Mouse (Mus musculus): Measurements from ENCODE around the gene Xirp1. TPM values are rescaled to one million over a fixed set of nuclear protein-coding genes. Genes with fewer than 3 reads are reported as not detected.
"Not testable (repeated sequence)": the region's sequence is repeated elsewhere in the genome, so short reads cannot be mapped to it uniquely, and the experiment has no call there.

The Xirp1 gene
- total RNA-seq, 2 experiments from 2014 or later = 101 to 111 TPM

GRCm38 (mm10) chr9:120020285-120020890 lies 3.0 kb downstream of the Xirp1 start:
- peak; percentile 61 to 79 for DNase-seq (ENCODE audit: low spot score in 2 of 2)

DNA sequence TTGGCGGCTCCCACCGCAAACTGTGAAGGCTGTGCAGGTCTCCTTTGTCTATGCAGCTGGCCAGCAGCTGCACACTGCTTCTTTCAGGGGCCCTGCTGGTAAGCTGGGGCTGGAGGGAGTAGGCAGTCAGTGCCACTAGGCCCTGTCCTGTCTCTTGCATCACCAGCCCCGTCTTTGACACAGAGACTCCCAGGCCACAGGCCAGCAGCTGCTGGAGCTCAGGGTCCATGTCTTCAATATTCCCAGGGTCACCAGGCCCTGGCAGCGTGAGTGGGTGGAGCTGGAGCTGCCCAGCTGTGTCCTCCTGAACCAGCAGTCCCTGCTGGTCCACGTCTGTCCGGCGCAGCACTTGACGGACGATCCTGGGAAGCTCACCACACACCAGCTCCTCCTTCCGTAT lies 6.4 kb downstream of the Xirp1 start:
- no peak for DNase-seq (ENCODE audit: low spot score in 2 of 2)

GRCm38 (mm10) chr9:120014828-120015227 lies 8.6 kb downstream of the Xirp1 start:
- DNase-seq (ENCODE audit: low spot score in 2 of 2) = no peak

- no peak for DNase-seq (ENCODE audit: low spot score in 2 of 2)
These were observed 10.1 kb downstream of the Xirp1 start for GRCm38 (mm10) chr9:120013251-120013820.

- no peak for DNase-seq (ENCODE audit: low spot score in 2 of 2)
These were observed 10.6 kb downstream of the Xirp1 start for GRCm38 (mm10) chr9:120012781-120013180.

GRCm38 (mm10) chr9:120012161-120012560 lies 11.2 kb downstream of the Xirp1 start:
- DNase-seq (ENCODE audit: low spot score in 2 of 2) = not testable (repeated sequence)

- peak in 1 of 2 experiments; percentile 73 for DNase-seq (ENCODE audit: low spot score in 2 of 2)
These were observed 11.9 kb downstream of the Xirp1 start for GRCm38 (mm10) chr9:120011533-120011932.

DNA sequence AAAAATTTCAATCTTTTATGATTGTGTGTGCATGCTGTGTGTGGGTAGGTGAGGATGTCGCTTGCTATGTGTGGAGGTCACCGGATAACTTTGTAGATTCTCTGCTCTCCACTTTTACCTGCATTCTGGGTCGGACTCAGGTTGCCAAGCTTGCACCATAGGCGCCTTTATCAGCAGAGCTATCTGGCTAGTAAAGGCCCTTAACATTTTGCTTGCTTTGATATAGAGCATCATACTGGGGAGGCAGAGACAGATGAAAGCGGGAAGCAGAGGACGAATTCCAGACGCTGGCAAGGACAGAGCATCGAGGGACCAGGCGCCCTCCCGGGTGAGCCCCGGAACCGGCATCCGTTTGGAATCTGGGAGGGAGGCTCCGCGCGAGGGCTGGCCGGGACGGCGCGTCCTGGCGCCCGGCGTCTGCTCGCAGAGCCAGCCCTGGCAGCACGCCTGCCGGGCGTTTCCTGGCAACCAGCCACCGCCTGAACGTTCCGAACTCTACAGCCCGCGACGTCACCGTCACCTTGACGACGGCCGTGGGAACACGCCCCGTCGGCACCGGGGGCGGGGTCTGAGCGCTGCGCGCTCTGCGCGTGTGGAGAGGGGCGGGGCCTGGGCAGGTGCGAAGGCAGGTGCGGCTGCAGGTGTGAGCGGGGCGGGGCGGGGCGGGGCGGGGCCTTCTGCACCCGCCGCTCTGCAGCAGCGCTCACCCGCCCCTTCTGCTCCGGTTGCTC lies 12.5 kb downstream of the Xirp1 start:
- DNase-seq (ENCODE audit: low spot score in 2 of 2) = peak; percentile 97

- DNase-seq (ENCODE audit: low spot score in 2 of 2) = no peak
These were observed 13.5 kb downstream of the Xirp1 start for GRCm38 (mm10) chr9:120009871-120010270.

DNA sequence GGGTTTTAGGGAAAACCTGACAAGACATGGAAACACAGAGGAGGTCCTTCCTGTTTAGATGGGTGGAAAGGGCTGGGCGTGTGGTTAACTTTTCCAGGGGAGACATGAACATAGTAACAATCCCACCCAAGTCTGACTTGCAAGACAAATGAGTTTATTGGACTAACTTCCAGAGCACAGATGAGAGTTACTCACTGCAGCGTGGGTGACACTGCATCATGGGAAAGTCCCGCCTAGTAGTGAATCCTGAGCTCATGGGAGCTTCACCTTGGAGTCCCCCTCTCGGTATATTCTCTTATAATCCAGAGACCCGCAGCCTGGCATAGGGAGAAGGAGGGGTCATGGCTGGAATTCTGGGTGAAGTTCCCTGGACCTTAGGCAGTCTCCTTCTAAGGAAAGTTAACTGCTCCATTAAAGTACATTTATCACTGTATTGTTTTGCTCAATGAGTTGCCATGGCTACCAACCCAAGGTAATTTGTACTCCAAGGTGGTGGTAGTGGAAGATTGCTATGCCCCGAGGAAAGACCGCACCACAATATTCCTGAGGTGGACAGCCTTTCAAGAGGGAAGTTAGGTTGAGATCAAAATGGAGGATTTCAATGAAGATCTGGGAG lies 14.1 kb downstream of the Xirp1 start:
- DNase-seq (ENCODE audit: low spot score in 2 of 2) = no peak

- no peak for DNase-seq (ENCODE audit: low spot score in 2 of 2)
These were observed 15.6 kb downstream of the Xirp1 start for GRCm38 (mm10) chr9:120007833-120008232.

GRCm38 (mm10) chr9:120005936-120006335 lies 17.5 kb downstream of the Xirp1 start:
- no peak for DNase-seq (ENCODE audit: low spot score in 2 of 2)

GRCm38 (mm10) chr9:120002893-120003292 lies 20.5 kb downstream of the Xirp1 start:
- no peak for DNase-seq (ENCODE audit: low spot score in 2 of 2)

DNA sequence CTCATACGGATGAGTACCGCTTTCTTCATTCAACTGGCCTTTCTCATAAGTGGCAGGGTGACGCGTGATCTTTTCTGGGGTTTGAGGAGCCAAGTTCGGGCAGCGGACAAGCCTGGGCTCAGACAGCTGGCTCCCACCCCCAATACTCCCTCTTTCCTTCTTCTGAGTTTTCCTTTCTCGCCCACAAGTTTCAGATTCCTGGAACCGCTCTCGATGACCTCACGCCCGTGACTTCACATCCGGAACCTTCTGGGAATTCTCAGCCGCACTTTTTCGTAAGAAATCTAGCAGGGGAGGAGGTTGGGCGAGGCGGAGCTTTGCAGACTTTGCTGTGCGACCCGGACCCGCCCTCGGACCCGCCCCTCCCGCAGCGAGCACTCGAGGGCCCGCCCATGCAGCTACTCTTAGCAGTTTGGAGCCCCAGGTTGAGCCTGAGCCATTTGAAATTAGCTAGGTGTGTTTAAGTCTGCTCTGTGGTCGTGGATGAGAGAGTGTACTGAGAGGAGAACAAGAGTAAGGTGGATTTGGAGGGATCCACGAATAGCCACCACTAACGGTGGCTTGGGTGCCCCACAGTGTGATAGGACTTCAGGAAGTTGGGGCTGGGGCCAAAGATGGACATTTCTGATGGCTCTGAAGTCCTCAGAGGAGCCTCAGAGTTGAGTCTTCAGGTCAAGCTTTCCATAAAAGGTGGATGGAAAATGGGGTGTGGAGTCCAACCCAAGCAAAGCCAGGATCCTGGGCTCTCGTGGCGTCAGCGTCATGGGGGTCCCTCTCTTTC lies 21.3 kb downstream of the Xirp1 start:
- DNase-seq (ENCODE audit: low spot score in 2 of 2) = peak; percentile 44 to 77

DNA sequence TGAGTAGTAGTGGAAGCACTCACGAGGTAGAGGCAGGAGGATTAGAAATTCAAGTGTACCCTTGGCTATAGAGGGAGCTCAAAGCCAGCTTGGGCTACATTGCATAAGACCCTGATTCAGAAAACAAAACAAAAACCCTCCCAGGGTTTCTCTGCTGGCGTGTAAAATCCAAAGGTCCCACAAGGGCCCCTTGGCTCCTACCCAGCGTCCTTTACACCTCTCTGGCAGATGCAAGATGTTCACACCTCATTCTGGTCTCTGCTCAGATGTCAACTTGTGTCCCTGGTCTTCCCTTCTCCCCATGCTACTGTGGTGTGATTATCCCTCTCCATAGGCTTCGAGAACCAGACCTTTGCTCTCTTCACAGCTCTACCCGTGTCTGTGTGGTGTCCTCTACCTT lies 22.6 kb downstream of the Xirp1 start:
- DNase-seq (ENCODE audit: low spot score in 2 of 2) = no peak

GRCm38 (mm10) chr9:119999636-120000035 lies 23.8 kb downstream of the Xirp1 start:
- peak in 1 of 2 experiments; percentile 54 for DNase-seq (ENCODE audit: low spot score in 2 of 2)

- no peak for DNase-seq (ENCODE audit: low spot score in 2 of 2)
These were observed 24.6 kb downstream of the Xirp1 start for GRCm38 (mm10) chr9:119998776-119999175.

GRCm38 (mm10) chr9:119996080-119996479 lies 27.3 kb downstream of the Xirp1 start:
- DNase-seq (ENCODE audit: low spot score in 2 of 2) = no peak

DNA sequence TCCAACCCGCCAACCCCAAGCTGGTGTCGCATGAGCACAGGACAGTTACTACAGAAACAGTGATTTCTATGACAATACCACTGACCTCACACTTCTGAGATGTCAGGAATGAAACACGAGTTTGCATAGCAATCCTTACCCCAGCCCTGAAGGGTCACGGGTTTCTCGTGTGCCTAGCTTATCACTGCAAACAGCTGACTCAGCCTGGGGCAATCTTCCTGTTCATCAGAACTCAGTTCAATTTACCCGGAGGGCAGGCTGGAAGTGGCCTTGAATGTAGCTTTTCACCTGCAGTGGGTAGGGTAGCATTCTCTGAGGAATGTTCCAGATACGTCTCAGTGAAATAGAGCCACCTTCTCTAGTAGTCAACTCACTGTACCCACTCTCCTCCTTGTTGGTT lies 29.2 kb downstream of the Xirp1 start:
- no peak for DNase-seq (ENCODE audit: low spot score in 2 of 2)

- no peak for DNase-seq (ENCODE audit: low spot score in 2 of 2)
These were observed 30.1 kb downstream of the Xirp1 start for GRCm38 (mm10) chr9:119993092-119993844.

GRCm38 (mm10) chr9:119991310-119991709 lies 32.1 kb downstream of the Xirp1 start:
- DNase-seq (ENCODE audit: low spot score in 2 of 2) = no peak

All from gastrocnemius, postnatal 4 days (tissue).